Mouse (Mus musculus) brain, embryonic 14.5 days (tissue): Measurements from ENCODE around the gene Dnmt3c.

Source experiments
- CTCF ChIP-seq: fragments of 200-500 bp; IDR thresholded peaks from 2 replicates; pipeline ENCODE4 v1.5.1; 2012; ENCODE audit warnings: inconsistent platforms, mild to moderate bottlenecking, moderate library complexity, borderline replicate concordance; ENCODE audit not compliant: insufficient read depth, insufficient read length; ENCODE audit errors: extremely low read depth
- POLR2A ChIP-seq: fragments of 200-500 bp; IDR thresholded peaks from 2 replicates; pipeline ENCODE4 v1.6.1; 2012; ENCODE audit warnings: mild to moderate bottlenecking, inconsistent platforms, borderline replicate concordance; ENCODE audit not compliant: poor library complexity, insufficient read depth, insufficient read length, severe bottlenecking; ENCODE audit errors: extremely low read depth

GRCm38 (mm10) chr2:153772950-153773349 lies 76.5 kb downstream of the Dnmt3c start:
- TF ChIP-seq CTCF, result no peak
- no peak for TF ChIP-seq POLR2A
